Mouse (Mus musculus) olfactory bulb, adult 2 months (tissue): Measurements from ENCODE around the gene Ankrd12. TPM values are rescaled to one million over a fixed set of nuclear protein-coding genes. Genes with fewer than 3 reads are reported as not detected.

Experiments
- H3K27ac ChIP-seq: fragments of 200-500 bp; 2 replicates; pipeline ENCODE4 v1.5.1; 2012; ENCODE audit warnings: low read depth, low read length; ENCODE audit not compliant: insufficient read depth
- H3K4me1 ChIP-seq: fragments of 200-500 bp; 2 replicates; pipeline ENCODE4 v1.6.1; 2012; ENCODE audit warnings: low read length; ENCODE audit not compliant: control insufficient read depth, insufficient read depth
- H3K4me3 ChIP-seq: fragments of 200-500 bp; 2 replicates; pipeline ENCODE4 v1.5.1; 2012; ENCODE audit warnings: mild to moderate bottlenecking, low read depth, low read length, moderate library complexity; ENCODE audit not compliant: insufficient read depth
- CTCF ChIP-seq: fragments of 200-500 bp; IDR thresholded peaks from 2 replicates; pipeline ENCODE4 v1.5.1; 2012; ENCODE audit warnings: low read depth, mild to moderate bottlenecking, low read length, moderate library complexity; ENCODE audit not compliant: insufficient read depth
- POLR2A ChIP-seq: fragments of 200-500 bp; IDR thresholded peaks from 2 replicates; pipeline ENCODE4 v1.6.1; 2012; ENCODE audit warnings: mild to moderate bottlenecking, low read depth, low read length, moderate library complexity; ENCODE audit not compliant: insufficient read depth
- WGBS: fragments of 180-500 bp; shearing (Covaris S2); methylation state at CpG from one replicate; pipeline ENCODE4 v1.1.7; 2018; 5-methylcytosine and 5-hydroxymethylcytosine counted together
- polyA plus RNA-seq: library from polyadenylated mRNA; stranded (reverse); fragments of >200 nt; gene quantifications from 2 replicates; pipeline ENCODE4 v1.2.4, GENCODE M21; 2012; ENCODE audit warnings: low replicate concordance; ENCODE audit not compliant: missing spikeins, insufficient read depth, insufficient read length

Gene Ankrd12
- polyA plus RNA-seq, 1 experiment = not detected

DNA sequence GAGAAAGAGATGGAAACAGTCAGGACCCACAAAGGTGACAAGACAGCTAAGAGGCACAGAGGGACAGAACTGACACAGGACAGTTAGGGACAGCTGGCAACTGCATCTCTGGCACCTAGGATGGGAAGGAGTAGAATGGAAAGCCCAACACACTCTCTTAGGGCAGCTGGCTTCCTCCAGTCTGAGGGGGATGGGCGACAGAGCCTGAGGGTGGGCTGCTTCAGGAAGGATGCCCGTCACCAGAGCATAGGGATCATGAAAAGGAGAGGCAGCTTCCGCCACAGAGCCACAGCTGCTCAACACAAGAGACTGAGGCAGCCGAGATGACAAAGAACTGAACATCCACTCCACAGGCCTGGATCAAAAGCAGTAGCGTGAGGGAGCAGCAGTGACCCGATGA, 145.4 kb downstream of the Ankrd12 start:
- Histone ChIP-seq H3K27ac (no peak overlapping the region), H3K4me3 (no peak overlapping the region), H3K4me1 (peaks cover 7% of the 10 kb centered on the region)
- TF ChIP-seq POLR2A (no peak), CTCF (no peak)
- WGBS = 60% methylated on average over 6 of the region's 6 CpGs

- Histone ChIP-seq H3K4me3 (no peak overlapping the region), H3K27ac (no peak overlapping the region), H3K4me1 (peaks cover 7% of the 10 kb centered on the region)
- 50% methylated on average over 6 of the region's 6 CpGs for WGBS
- no peak for TF ChIP-seq CTCF
- TF ChIP-seq POLR2A = no peak
These were observed 145.9 kb downstream of the Ankrd12 start for GRCm38 (mm10) chr17:65930960-65931359.

- no peak for TF ChIP-seq CTCF
- no peak for TF ChIP-seq POLR2A
- no peak overlapping the region for H3K27ac ChIP-seq
- WGBS = 95% methylated on average over 7 of the region's 7 CpGs
- peaks cover 7% of the 10 kb centered on the region for H3K4me1 ChIP-seq
- no peak overlapping the region for H3K4me3 ChIP-seq
These were observed 146.6 kb downstream of the Ankrd12 start for GRCm38 (mm10) chr17:65930158-65930826.

GRCm38 (mm10) chr17:65929319-65929978, 147.4 kb downstream of the Ankrd12 start:
- Histone ChIP-seq H3K4me1 (peaks cover 7% of the 10 kb centered on the region), H3K27ac (no peak overlapping the region), H3K4me3 (no peak overlapping the region)
- TF ChIP-seq POLR2A (no peak), CTCF (no peak)
- WGBS = 77% methylated on average over 22 of the region's 22 CpGs

GRCm38 (mm10) chr17:65927077-65927476, 149.8 kb downstream of the Ankrd12 start:
- no peak for TF ChIP-seq POLR2A
- TF ChIP-seq CTCF = no peak
- H3K4me3 ChIP-seq = no peak overlapping the region
- WGBS = 67% methylated on average over 4 of the region's 4 CpGs
- H3K4me1 ChIP-seq = peaks cover 7% of the 10 kb centered on the region
- no peak overlapping the region for H3K27ac ChIP-seq

DNA sequence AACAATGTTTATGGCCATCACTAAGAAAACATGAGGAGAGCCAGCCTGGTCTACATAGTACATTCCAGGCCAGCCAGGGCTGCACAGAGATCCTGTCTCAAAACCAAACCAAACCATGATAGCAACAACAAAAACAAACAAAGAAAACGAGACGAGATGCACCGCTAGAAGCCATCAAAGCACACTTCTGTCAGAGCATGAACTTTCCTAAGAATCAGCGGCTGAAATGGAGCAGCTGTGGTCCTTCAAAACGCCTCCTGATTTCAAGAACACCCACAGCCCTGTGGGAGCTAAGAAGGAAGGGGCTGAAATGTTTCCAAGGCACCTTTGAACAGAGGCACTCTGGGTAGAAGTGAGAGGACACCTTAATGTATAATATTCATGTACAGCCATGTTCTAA, 152.7 kb downstream of the Ankrd12 start:
- 46% methylated on average over 5 of the region's 5 CpGs for WGBS
- H3K4me1 ChIP-seq = no peaks in the 10 kb centered on the region
- TF ChIP-seq CTCF = no peak
- TF ChIP-seq POLR2A = no peak
- no peak overlapping the region for H3K4me3 ChIP-seq
- H3K27ac ChIP-seq = no peak overlapping the region

DNA sequence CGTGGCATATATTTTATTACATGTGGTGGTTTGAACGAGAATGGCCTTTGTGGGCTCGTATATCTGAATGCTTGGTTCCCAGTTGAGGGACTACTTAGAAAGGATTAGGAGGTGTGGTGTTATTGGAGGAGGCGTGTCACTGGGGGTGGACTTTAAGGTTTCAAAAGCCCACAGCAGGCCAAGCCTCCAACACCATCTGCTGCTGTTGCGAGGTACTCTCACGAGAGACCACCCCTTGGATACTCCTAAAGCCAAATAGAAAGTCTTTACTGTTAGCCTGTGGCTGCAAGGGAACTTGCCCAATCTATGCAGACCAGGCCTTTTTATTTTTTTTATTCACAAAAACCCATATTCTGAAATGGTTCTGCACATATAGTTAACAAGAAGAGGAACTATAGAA, 154.9 kb downstream of the Ankrd12 start:
- Histone ChIP-seq H3K27ac (no peak overlapping the region), H3K4me3 (no peak overlapping the region), H3K4me1 (no peaks in the 10 kb centered on the region)
- WGBS = 85% methylated on average over 6 of the region's 6 CpGs
- TF ChIP-seq POLR2A = no peak
- no peak for TF ChIP-seq CTCF

GRCm38 (mm10) chr17:65919235-65919634, 157.7 kb downstream of the Ankrd12 start:
- no peak for TF ChIP-seq POLR2A
- TF ChIP-seq CTCF = no peak

DNA sequence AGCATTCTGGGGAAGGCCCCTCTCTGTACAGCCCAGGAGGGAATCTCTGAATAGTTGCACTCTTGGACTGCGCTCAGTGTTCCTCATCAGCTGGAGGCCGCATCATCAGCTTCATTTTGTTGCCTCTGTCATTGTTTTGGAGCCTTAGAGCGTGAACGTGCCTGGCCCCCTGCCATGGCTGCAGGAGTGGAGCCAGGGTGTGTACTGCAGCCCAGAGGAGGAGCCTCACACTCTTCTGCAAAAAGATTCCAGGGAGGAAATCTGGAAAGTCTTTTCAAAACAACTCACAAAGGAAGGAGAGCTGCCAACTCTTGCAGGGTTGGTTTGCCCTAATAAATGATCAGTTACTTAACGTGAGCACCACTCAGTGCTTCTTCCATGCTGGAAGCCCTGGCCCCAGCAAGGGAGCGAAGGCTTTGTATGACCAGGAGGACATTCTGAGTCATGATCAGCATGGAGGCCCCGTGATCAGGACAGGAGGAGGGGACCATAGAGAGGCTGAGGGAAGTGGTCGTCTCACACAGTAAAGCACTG, 160.7 kb downstream of the Ankrd12 start:
- no peak overlapping the region for H3K4me3 ChIP-seq
- TF ChIP-seq POLR2A = no peak
- TF ChIP-seq CTCF = no peak
- peaks cover 15% of the 10 kb centered on the region for H3K4me1 ChIP-seq
- 12% methylated on average over 8 of the region's 8 CpGs for WGBS
- peak overlapping the region; percentile 64; the same call in 1 of the 2 replicates for H3K27ac ChIP-seq

More at GRCm38 (mm10) chr17:65919235-65919634, 157.7 kb downstream of the Ankrd12 start:
- 87% methylated on average over 3 of the region's 3 CpGs for WGBS
- no peak overlapping the region for H3K4me3 ChIP-seq
- peaks cover 12% of the 10 kb centered on the region for H3K4me1 ChIP-seq
- H3K27ac ChIP-seq = no peak overlapping the region

Other genes with a start within 250 kb of the Ankrd12 start
- gene Ralbp1, start 191.3 kb downstream of the Ankrd12 start, polyA plus RNA-seq = not detected in 2 replicates
- gene Twsg1, start 125.9 kb downstream of the Ankrd12 start, polyA plus RNA-seq = not detected in 2 replicates
- gene Ndufv2, start 24.5 kb upstream of the Ankrd12 start, polyA plus RNA-seq = not detected in 2 replicates
- gene Washc1, start 34.5 kb upstream of the Ankrd12 start, polyA plus RNA-seq = not detected in 2 replicates
- not detected in 2 replicates for gene Ddx11, start 46.4 kb upstream of the Ankrd12 start, polyA plus RNA-seq